Mouse (Mus musculus) olfactory bulb, adult 2 months (tissue): ENCODE data around the gene Stk24. TPM values are rescaled to one million over a fixed set of nuclear protein-coding genes. Genes with fewer than 3 reads are reported as not detected.
A peak's percentile ranks its signal among the peaks of the same experiment; 100 is the strongest.

Source experiments
- H3K27ac ChIP-seq: fragments of 200-500 bp; 2 replicates; pipeline ENCODE4 v1.5.1; 2012; ENCODE audit warnings: low read depth, low read length; ENCODE audit not compliant: insufficient read depth
- H3K4me1 ChIP-seq: fragments of 200-500 bp; 2 replicates; pipeline ENCODE4 v1.6.1; 2012; ENCODE audit warnings: low read length; ENCODE audit not compliant: control insufficient read depth, insufficient read depth
- H3K4me3 ChIP-seq: fragments of 200-500 bp; 2 replicates; pipeline ENCODE4 v1.5.1; 2012; ENCODE audit warnings: mild to moderate bottlenecking, low read depth, low read length, moderate library complexity; ENCODE audit not compliant: insufficient read depth
- CTCF ChIP-seq: fragments of 200-500 bp; IDR thresholded peaks from 2 replicates; pipeline ENCODE4 v1.5.1; 2012; ENCODE audit warnings: low read depth, mild to moderate bottlenecking, low read length, moderate library complexity; ENCODE audit not compliant: insufficient read depth
- POLR2A ChIP-seq: fragments of 200-500 bp; IDR thresholded peaks from 2 replicates; pipeline ENCODE4 v1.6.1; 2012; ENCODE audit warnings: mild to moderate bottlenecking, low read depth, low read length, moderate library complexity; ENCODE audit not compliant: insufficient read depth
- WGBS: fragments of 180-500 bp; shearing (Covaris S2); methylation state at CpG from one replicate; pipeline ENCODE4 v1.1.7; 2018; 5-methylcytosine and 5-hydroxymethylcytosine counted together
- polyA plus RNA-seq: library from polyadenylated mRNA; stranded (reverse); fragments of >200 nt; gene quantifications from 2 replicates; pipeline ENCODE4 v1.2.4, GENCODE M21; 2012; ENCODE audit warnings: low replicate concordance; ENCODE audit not compliant: missing spikeins, insufficient read depth, insufficient read length

Stk24 gene
- polyA plus RNA-seq, 1 experiment = not detected

GRCm38 (mm10) chr14:121254869-121255268, 124.9 kb downstream of the Stk24 start:
- 59% methylated on average over 10 of the region's 10 CpGs for WGBS
- Histone ChIP-seq H3K4me1 (peaks cover 32% of the 10 kb centered on the region), H3K4me3 (no peak overlapping the region), H3K27ac (peak overlapping the region; percentile 41; the same call in 1 of the 2 replicates)
- TF ChIP-seq POLR2A (no peak), CTCF (no peak)

DNA sequence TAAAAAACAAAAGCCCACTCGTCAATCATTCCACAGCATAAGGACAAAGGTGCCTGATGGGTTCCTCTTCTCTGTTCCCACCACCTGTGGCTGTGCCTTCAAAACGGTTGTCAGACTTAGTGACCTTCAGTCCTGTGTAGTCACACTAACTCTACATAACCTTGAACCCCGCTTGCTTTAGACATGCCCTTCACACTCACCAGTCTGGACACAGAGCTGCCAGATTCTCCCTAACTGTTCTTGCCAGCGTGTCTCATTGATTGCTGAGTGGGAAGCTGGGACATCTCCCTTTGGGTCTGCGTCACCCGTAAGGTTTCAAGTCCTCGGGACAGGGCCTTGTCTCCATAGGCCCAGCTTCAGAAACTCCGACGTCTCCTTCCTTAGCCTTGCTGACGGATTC, 127.3 kb downstream of the Stk24 start:
- Histone ChIP-seq H3K27ac (no peak overlapping the region), H3K4me1 (peaks cover 29% of the 10 kb centered on the region), H3K4me3 (no peak overlapping the region)
- WGBS = 93% methylated on average over 10 of the region's 10 CpGs
- no peak for TF ChIP-seq CTCF

- TF ChIP-seq CTCF (no peak), POLR2A (no peak)
- WGBS = 52% methylated on average over 4 of the region's 4 CpGs
- no peak overlapping the region for H3K27ac ChIP-seq
- peaks cover 23% of the 10 kb centered on the region for H3K4me1 ChIP-seq
- no peak overlapping the region for H3K4me3 ChIP-seq
Measured at GRCm38 (mm10) chr14:121251708-121252107, 128.1 kb downstream of the Stk24 start.

- WGBS = 64% methylated on average over 5 of the region's 5 CpGs
- Histone ChIP-seq H3K27ac (no peak overlapping the region), H3K4me3 (no peak overlapping the region), H3K4me1 (peaks cover 22% of the 10 kb centered on the region)
- TF ChIP-seq CTCF (no peak), POLR2A (no peak)
Measured at GRCm38 (mm10) chr14:121251099-121251498, 128.7 kb downstream of the Stk24 start.

DNA sequence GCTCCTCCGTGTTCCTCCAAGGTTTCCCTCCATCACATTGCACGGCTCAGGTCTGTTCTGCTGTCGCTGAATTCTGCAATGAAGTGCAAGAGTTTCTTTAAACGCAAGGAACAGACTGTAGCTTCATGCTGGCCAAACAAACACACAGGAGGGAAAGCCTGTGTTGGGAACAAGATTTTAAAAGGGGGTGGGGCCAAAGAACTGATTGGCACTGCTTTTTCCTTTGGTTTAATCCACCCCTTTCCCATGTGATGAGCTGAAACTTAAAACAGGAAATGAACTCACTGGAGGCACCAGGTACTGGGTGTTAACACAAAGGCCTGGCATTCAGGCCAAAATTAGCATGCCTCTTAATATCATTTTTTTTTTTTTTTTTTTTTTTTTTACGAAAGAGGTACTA, 131.5 kb downstream of the Stk24 start:
- no peak overlapping the region for H3K27ac ChIP-seq
- TF ChIP-seq POLR2A (no peak), CTCF (no peak)
- H3K4me3 ChIP-seq = no peak overlapping the region
- H3K4me1 ChIP-seq = peaks cover 14% of the 10 kb centered on the region
- 77% methylated on average over 5 of the region's 5 CpGs for WGBS

GRCm38 (mm10) chr14:121247287-121247686, 132.5 kb downstream of the Stk24 start:
- H3K4me1 ChIP-seq = peaks cover 14% of the 10 kb centered on the region
- no peak overlapping the region for H3K4me3 ChIP-seq
- TF ChIP-seq POLR2A (no peak), CTCF (no peak)
- no peak overlapping the region for H3K27ac ChIP-seq
- 67% methylated on average over 7 of the region's 7 CpGs for WGBS

GRCm38 (mm10) chr14:121246048-121246731, 133.6 kb downstream of the Stk24 start:
- 70% methylated on average over 14 of the region's 14 CpGs for WGBS

GRCm38 (mm10) chr14:121244104-121244503, 135.7 kb downstream of the Stk24 start:
- no peak for TF ChIP-seq CTCF
- no peak for TF ChIP-seq POLR2A
- Histone ChIP-seq H3K4me1 (peaks cover 4% of the 10 kb centered on the region), H3K4me3 (no peak overlapping the region), H3K27ac (no peak overlapping the region)
- WGBS = 97% methylated on average over 15 of the region's 15 CpGs

More at GRCm38 (mm10) chr14:121246048-121246731, 133.6 kb downstream of the Stk24 start:
- peaks cover 14% of the 10 kb centered on the region for H3K4me1 ChIP-seq
- no peak for TF ChIP-seq POLR2A
- TF ChIP-seq CTCF = no peak
- no peak overlapping the region for H3K4me3 ChIP-seq
- H3K27ac ChIP-seq = no peak overlapping the region

GRCm38 (mm10) chr14:121239386-121239785, 140.4 kb downstream of the Stk24 start:
- Histone ChIP-seq H3K4me1 (0 out of 2 replicates have a peak, but pooled peaks cover 3% of the 10 kb centered on the region), H3K27ac (no peak overlapping the region), H3K4me3 (no peak overlapping the region)
- TF ChIP-seq POLR2A (no peak), CTCF (no peak)
- WGBS = 81% methylated on average over 8 of the region's 8 CpGs

GRCm38 (mm10) chr14:121238727-121239126, 141.1 kb downstream of the Stk24 start:
- Histone ChIP-seq H3K4me1 (0 out of 2 replicates have a peak, but pooled peaks cover 3% of the 10 kb centered on the region), H3K4me3 (no peak overlapping the region), H3K27ac (no peak overlapping the region)
- WGBS = 96% methylated on average over 10 of the region's 10 CpGs
- TF ChIP-seq POLR2A = no peak
- TF ChIP-seq CTCF = no peak
